Mouse (Mus musculus): ENCODE results near the gene Prdm12.

Gene Prdm12

DNA sequence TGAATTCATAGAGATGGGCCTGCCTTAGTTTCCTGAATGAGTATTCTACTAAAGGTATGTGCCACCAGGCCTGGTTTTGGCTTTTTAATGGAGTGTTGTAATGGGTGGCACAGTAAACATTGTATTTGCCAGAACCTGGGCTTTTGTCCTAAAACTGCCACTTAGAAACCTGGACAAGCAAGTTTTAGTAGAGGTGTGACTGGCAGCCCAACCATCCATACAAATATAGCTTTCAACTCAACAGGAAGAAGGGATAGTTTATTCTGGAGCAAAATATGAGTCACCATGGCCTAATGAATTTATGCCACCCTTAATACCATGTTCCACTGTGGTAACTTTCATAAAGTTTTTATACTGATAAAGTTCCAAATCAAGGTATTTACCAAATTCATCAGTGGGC is 63.4 kb downstream of the Prdm12 start:
- in situ Hi-C loops (cut with MboI; ENCODE audit: low sequenced_read_pairs), result no loop called here
